Mouse (Mus musculus) fat pad, adult 2 months (tissue): ENCODE measurements around the gene Snd1.
A peak's percentile ranks its signal among the peaks of the same experiment; 100 is the strongest.

Experiments used
- DNase-seq: peaks from one replicate; pipeline ENCODE4 v3.0.0-alpha.2; 2011; ENCODE audit warnings: low read depth, low spot score; ENCODE audit errors: extremely low read depth

The Snd1 gene

DNA sequence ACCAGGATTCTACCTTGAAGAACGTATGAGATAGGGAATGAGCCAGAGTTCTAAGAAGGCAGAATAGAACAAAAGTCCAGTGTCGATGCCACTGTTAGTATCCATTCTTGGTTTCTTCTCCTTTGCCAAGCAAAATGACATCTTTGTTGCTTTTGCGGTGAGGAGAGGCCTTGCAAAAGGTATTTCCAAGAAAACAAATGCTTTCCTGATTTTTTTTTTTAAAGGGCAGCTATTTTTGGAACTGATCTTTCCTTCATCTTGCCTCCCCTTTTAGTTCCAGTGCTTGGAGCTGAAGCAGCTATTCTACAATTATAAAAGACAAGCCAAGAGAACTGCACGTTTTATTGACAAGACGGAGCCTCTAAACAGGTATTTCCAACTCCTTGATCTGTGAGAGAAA lies at the start of gene Snd1:
Gene Snd1, plus strand, starts transcription at position 301 of the 400 bp plus-strand sequence.
- no peak for DNase-seq

DNA sequence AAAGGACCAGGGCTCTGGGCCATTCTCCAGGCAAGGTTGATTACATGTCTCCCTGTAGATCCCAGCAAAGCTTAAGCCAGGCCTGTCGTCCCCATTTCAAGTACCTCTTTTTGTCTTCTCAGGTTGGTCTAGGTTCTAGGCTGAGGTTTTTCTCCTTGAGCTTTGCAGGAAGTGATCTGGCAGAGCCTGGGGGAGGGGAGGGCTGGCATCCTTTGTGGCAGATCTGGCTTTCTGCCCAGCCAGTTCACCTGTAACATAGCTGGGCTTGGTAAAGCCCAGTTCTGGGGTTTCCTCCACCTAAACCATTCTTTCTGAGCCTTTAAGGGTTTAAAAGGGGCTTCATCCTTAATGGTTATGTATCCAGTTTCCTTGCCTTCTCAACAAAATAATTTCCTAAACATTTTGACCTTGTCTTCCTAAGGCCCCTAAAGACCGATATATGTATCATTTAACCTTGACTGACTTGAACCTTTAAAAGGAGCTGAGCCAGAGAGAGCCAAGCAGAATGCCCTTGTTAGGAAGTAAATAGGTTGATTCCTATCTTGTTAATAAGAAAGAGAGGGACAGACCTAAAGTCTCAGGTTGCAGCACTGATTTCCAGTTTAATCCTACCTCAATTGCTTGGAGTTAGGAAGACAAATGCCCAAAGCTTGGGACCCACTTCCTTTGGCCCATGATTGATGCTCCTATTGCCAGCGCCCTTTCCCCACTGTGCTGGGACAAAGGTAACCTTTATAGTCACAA lies 47.7 kb upstream of the Snd1 start, which contains the start of gene Fscn3:
Gene Fscn3, plus strand, starts transcription at position 694 of the 744 bp plus-strand sequence.
- no peak for DNase-seq

DNA sequence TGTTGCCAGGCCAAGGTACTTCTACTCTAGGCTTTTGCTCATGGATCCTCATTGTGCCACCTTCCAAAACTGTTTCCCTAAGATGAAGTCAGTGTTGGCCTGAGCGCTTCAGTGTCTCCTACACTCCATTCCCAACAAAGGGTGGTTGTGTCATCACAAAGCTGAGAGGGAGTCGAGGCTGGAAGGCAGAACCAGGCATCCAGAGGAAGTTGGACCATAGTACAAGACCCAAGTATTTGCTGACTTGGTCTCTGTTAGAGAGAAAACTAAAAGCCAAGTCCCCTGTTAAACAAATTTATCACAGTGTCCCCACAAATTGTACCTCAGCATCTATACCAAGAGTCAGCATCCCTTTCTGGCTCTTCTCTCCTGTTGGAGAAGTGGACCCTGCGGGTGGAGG lies 46.6 kb upstream of the Snd1 start, which contains the start of gene Gcc1:
Gene Gcc1, minus strand, starts transcription at position 101 of the 400 bp plus-strand sequence.
- no peak for DNase-seq

DNA sequence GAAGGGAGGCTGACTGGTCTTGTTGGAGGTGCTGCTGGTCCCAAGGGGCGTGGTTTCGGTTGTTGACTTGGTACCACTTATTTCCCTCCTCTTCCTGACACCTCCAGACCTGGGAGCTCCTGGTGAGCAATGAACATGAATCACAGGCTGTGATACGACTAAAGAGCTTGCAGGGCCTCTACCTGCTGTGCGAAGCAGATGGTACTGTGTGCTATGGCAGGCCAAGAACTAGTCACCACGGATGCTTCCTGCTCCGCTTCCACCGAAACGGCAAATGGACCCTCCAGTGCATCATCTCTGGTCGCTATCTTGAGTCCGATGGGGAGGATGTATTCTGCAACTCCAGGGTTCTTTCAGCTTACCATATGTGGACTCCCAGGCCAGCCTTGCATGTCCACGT lies 45.1 kb upstream of the Snd1 start:
- no peak for DNase-seq

DNA sequence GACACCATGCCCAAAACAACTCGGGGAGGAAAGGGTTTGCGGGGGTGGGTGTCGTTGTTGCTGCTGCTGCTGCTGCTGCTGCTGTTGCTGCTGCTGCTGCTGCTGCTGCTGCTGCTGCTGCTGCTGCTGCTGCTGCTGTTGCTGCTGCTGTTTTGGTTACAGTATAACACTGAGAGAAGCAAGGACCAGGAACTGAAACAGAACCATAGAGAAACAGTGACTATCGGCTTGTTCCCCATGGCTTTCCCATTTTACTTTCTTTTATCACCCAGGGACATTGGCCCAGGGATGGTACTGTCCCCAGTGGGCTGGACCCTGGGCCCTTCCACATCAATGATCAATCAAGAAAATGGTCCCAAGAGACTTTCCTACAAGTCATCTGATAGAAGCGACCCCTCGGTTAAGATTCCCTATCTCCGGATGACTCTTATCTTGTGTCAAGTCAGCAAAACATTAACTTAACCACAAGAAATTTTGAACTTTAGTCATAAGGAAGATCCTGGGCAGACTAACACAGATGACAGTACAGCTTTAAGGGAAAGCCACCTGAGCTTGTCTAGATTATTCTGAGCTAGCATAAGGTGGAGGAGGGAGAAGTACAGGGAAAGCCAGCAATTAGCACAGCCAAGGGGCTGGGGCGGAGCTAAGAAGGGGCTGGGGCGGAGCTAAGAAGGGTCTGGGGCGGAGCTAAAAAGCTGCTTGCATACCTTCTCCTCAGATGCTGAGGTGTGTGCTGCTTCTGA lies 44.0 kb upstream of the Snd1 start:
- no peak for DNase-seq

DNA sequence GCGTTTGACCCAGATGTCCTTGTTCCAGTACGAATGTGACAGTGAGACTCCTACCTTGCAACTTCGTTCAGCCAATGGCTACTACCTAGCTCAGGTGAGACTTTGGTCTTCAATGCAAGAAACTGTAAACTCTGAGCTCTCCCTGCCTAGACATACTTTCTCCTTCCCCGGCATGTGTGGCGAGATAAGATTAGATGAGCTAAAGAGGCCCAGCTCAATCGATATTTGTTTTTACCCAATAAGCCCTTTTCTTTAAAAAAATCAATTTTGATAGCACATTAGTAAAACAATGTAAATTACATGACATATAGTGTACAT lies 43.4 kb upstream of the Snd1 start:
- no peak for DNase-seq

DNA sequence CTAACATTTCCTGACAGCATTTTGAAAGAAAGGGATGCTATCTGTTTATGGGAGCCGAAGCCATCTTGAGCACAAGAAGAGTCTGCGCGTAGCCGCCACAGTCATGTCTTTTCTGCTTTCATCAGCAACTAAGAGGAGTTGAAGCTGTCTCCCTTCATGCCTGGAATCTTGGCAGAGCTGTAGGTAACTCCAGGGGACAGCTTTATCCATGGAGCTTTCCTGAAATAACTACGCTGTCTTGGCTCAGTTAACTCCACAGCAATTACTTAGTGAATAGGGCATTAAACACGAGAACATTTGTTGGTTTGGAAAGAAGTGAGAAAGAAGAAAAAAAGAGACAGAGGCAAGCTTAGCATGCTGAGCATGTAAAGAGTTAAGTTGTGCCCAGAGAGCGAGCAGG lies 27.0 kb upstream of the Snd1 start:
- DNase-seq = no peak

DNA sequence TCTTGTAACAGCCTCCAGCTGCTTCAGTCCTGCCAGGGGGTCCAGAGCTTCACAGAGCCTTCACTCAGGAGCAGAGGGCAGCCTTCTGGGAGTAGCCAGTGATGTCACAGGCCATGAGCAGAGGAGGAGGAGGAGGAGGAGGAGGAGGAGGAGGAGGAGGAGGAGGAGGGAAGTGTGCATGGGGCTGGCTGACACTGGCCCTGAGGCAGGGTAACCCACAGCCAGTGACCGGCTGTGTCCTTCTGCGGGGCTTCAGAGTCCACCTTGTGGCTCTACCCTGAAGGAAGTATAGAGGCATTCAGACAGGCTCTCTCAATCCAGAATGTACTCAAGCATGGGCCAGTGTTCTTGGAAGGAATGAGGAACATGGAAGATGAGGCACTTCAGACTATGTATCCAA lies 25.7 kb upstream of the Snd1 start, which contains the start of gene Pax4:
Gene Pax4, minus strand, starts transcription at position 101 of the 400 bp plus-strand sequence.
- DNase-seq = no peak

DNA sequence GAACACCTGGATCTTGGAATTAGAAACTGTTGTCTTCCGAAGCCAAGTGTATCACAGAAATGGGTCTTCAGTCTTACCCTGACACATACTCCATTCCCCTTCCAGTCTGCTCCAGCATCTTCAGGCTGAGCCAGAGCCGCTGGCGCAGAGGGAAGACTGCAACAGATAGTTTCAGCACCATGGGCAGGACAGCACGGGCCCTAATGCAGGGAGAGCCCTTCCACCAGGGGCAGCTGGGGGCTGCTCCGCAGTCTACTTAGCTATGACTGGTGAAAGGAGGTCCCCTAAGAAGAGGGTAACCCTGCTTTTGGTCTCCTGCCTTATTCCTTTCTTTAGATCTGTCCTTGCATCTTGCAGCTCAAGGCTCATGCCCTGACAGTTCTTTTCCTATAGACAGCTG lies 24.5 kb upstream of the Snd1 start:
- DNase-seq = no peak

DNA sequence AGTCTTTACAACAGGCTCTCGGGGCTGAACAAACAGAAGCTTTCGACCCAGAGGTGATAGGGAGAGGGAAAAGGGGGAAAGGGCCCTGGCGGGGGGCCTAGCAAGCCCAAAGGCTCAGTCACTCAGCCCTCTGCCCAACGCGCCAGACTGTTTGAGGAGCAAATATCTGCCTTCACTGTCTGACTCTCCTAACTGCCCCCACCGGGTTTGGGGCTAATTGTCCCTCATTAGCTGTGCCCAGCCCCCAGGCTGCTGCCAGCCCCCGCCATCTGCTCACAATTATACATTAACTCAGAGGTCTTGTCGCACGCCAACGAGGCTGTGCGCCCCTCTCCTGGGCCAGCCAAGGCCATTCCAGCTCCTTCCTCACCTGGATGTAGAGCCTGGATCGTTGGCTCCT lies 24.0 kb upstream of the Snd1 start:
- no peak for DNase-seq

DNA sequence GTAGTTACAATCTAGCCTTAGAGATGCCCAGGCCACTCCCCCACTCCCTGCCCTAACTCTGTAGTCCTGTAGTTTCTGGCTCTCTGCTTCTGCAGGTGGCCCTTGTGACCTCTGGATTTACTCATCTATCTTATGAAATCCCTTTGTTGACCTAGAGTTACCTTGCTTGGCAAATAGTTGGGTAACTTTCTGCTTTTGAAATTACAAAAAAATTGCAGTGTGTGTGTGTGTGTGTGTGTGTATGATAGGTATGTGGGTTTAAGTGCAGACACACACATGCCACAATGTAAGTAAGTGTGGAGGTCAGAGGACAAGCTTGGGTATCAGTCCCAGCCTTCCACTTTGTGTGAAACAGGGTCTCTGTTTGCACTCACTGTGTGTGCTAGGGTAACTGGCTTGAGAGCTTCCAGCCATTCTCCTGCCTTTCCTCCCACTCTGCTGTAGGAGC lies 15.7 kb upstream of the Snd1 start:
- DNase-seq = peak; percentile 52

DNA sequence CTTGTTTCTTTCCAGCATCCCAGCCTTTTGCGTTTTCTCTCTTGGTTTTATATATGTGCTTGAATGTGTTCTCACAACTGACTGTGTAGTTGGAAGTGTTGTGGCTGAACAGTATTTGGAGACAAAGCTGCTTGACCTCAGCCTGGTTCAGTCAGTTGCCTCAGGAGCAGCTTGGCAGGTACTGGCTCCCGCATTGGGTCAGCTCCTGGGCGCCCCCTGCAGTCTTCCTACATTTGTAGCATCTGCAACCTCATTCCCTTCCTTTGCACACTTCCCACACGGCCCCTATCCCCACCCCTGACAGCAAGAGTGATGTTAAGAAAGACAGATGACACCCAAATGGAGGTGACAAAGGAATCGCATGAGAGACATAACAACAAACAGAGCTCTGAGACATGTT lies 14.4 kb upstream of the Snd1 start:
- DNase-seq = no peak

DNA sequence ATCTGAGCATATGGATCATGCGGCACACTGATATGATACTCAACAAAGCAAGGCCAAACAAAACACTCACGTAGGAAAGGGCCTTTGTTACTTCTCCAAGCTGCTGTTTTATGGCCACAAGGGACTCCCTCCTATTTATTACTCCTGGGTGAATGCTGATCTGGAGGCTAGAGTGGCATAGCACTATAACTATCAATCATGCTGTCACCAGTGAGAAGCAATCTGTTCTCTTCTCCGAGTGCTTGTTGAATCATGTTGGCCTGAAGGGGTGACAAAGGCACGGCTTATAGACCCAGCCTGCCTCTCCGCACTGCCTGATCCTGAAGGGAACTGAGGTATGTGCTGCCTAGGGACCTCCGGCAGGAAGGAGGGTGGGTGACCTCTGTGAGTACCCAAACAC lies 10.3 kb upstream of the Snd1 start:
- DNase-seq = peak; percentile 36

DNA sequence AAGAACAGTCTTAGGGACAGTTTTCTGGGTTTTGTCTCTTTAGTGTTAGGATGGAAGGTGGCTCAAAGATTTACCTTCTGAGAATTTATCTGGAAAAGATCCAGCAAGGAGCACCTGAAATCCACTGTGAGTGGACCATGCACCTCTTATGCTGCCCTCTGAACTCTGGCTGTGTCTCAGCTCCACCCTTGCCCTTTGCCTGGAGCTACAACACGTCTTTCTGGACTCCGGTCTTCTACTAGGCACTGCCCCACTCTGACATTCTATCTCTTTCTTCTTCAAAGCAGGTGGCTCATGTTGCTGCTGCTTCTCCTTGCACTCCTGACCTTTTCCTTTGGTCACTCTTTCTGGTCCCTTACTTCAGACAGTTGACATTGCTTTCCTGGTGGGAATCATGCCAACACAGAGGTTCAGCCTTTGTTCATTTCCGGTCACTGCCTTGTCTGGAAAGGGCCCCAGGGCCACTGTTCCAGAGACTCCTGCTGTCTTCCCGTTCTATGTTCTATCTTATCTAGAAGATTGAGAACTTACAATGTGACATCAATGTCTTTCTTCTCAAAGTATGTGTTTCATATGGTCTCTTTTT lies 4.8 kb upstream of the Snd1 start:
- no peak for DNase-seq

DNA sequence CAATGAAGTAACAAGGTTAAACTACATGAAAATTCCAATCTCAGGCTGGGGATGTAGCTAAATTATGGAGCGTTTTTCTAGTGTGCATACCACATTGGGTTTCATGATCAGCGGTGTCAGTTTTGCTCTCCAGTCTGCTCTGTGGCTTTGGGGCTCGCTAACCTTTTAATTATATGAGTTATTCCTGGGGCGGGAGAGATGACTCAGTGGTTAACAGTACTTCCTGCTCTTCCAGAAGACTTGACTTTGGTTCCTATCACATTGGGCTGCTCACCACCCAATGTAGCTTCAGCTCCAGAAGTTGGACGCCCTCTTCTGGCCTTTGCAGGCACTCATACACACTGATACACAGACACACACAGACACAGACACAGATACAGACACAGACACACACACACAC lies 4.3 kb upstream of the Snd1 start:
- no peak for DNase-seq

DNA sequence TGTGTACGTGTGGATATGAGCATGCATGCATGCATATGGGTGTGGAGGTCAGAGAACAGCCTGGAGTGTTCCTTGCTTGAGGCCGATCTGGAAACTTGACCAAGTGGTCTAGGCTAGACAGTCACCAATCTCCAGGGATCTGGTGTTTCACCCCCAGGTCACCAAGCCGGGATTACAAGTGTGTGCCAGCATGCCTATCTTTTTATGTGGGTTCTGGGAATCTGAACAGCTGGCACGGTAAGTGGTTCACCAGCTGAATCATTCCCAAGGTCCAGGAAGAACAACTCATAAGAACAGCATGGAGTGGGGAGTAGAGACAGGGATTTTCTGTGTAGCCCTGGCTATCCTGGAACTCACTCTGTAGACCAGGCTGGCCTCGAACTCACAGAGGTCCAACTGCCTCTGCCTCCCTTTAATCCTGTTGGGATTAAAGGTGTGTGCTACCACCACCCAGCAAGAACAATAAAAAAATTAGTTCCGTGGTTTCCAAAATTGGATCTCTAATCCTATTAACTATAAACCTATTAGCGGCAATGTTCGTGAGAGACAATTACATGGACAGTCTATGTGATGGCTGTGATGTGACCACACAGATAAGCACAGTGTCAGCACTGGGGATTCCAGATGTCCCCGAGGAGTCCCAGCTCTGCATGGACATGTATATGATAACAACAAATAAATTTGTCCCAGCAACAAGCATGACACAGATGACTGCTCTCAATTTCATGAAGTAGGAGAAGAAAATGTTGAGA lies 3.5 kb upstream of the Snd1 start:
- DNase-seq = no peak

DNA sequence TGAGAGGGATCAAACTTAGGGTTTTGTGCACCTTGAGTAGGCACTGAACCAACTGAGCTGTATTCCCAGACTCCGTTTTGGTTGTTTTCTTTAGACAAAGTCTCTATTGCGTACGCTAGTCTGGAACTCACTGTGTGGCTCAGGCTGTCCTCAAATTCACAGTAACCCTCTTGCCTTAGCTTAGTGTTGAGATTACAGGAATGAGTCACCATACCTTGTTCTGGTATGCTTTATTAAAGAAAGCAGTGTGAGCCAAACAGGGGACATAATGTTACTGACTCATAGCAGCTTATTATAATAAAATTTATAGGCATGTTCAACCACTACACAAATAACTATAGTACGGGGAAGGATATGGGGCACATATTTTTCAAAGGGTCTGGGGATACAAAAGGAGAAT lies 728 bp upstream of the Snd1 start:
- no peak for DNase-seq

DNA sequence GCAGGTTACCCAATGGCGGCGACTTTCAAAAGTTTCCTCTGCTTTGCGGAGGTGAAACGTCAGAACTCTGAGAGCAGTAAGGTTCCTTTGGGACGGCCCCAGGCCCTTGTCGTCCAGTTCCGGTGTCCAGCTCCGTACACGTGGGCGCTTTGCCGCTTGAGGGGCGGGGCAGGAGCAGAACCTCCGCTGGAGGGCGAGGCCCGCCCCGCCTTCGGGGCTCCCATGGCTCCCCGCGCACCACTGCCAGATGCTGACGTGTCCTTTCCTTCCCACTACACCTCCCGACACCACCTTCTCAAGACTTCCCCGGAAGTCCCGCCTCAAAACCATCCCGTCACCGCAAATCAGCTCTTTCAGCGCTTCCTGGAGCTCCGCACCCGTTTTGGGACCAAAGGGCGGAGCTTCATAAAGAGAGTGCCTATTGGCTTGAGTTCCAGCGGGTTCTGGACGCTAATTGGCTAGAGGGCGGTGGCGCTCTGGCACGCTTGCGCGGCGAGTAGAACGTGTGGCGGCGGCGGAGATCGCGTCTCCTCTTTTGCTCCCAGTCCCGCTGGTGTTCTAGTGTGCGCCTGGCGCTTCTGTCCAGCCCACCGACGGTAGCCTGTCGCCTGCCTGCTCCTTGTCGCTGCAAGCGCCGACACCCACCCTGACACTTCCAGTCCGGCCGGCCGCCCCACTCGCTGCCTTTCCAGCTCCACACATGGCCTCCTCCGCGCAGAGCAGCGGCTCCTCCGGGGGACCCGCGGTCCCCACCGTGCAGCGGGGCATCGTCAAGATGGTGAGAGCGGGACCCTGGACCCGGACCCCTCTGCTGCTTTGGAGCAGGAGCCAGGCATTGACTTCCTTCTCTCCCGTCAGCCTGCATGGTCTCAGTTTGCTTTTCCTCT lies 5.2 kb downstream of the Snd1 start:
- DNase-seq = peak; percentile 98

DNA sequence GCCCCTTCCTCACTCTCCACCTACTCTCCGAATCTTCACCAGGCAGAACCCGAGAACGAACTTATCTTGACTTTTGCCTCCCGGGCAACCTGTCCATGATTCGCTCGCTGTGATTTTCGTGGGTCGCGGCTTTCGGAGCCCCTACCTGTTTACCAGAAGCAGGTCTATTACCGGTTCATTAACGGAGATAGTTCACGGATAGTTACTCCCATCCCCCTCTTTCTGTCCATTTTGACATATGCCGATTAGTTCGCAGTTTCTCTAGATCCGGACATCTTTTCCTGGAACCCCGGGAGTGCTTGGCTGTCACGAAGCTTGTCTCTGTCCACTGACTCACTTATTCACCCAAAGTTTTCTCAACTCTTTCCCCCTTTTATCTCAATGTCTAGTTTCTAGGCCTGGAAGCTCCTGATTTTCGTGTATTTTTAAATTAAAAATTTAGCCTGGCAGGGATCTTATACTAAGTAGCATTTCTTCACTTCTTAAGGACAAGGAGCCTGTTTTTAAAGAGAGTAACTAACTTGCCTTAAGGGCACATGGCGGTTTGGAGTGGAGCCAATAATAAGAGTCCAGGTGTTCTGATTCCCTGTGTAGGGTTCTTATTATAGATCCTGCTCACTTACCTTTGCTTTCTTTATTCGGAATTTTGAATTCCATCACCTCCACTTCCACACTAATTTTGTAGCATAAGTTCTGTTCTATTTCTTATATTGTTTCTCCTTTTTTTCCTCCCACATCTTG lies 6.0 kb downstream of the Snd1 start:
- peak; percentile 78 for DNase-seq
